Mouse (Mus musculus) heart, adult 2 months (tissue): ENCODE measurements around the gene Sdhaf1.

Source experiments
- CTCF ChIP-seq: fragments of 200-600 bp; IDR thresholded peaks from 2 replicates; pipeline ENCODE4 v1.8.1; 2022; ENCODE audit warnings: antibody characterized with exemption, mild to moderate bottlenecking, moderate library complexity
- POLR2A ChIP-seq: fragments of 200-500 bp; IDR thresholded peaks from 2 replicates; pipeline ENCODE4 v1.6.1; 2011; ENCODE audit warnings: mild to moderate bottlenecking, low read depth, low read length, control low read depth; ENCODE audit not compliant: insufficient read depth

- TF ChIP-seq POLR2A: no peak
- peak; percentile 61 for TF ChIP-seq CTCF
Observed at GRCm38 (mm10) chr7:30325364-30325763, 1.7 kb upstream of the Sdhaf1 start.
